Mouse (Mus musculus) MEL (cell line): ENCODE measurements at regions not wholly inside any gene's neighbourhood (a gene's known extent, or its start where the extent isn't known, plus 50 kb on each side); places are given as distances from the start of the nearest gene placed in this dataset.

Experiments used
- CHD1 ChIP-seq: IDR thresholded peaks from 2 replicates; pipeline ENCODE4 v1.6.1; 2012; ENCODE audit warnings: low read depth, mild to moderate bottlenecking, inconsistent platforms, low read length, improper control_type of control experiment
- CTCF ChIP-seq, 3 experiments: IDR thresholded peaks in 2 of 3; conservative IDR thresholded peaks in 1 of 3; 2 replicates each; pipeline ENCODE4 v1.5.1; 2011 to 2012; ENCODE audit warnings: low read length in 3 of 3, low read depth in 2 of 3, mild to moderate bottlenecking in 2 of 3, improper control_type of control experiment in 1 of 3, inconsistent platforms in 1 of 3, mixed read lengths in 1 of 3, moderate library complexity in 1 of 3; ENCODE audit not compliant: control insufficient read depth in 1 of 3, insufficient read depth in 1 of 3, poor library complexity in 1 of 3, severe bottlenecking in 1 of 3
- E2F4 ChIP-seq: IDR thresholded peaks from 2 replicates; pipeline ENCODE4 v1.6.1; 2011; ENCODE audit warnings: low read depth, low read length, improper control_type of control experiment, borderline replicate concordance
- ELF1 ChIP-seq: IDR thresholded peaks from 2 replicates; pipeline ENCODE4 v1.6.1; 2014; ENCODE audit warnings: low read depth, mild to moderate bottlenecking, inconsistent platforms, low read length, improper control_type of control experiment, moderate library complexity
- EP300 ChIP-seq, 2 experiments: IDR thresholded peaks; 2 replicates each; pipeline ENCODE4 v1.6.1; 2011; ENCODE audit warnings: improper control_type of control experiment in 2 of 2, low read length in 2 of 2, low read depth in 1 of 2, mild to moderate bottlenecking in 1 of 2
- ETS1 ChIP-seq: IDR thresholded peaks from 2 replicates; pipeline ENCODE4 v1.6.1; 2012; ENCODE audit warnings: low read depth, mild to moderate bottlenecking, inconsistent platforms, low read length, improper control_type of control experiment, moderate library complexity
- POLR2A ChIP-seq, 2 experiments: IDR thresholded peaks; 2 replicates each; pipeline ENCODE4 v1.6.1; 2011 to 2012; ENCODE audit warnings: low read length in 2 of 2, mild to moderate bottlenecking in 2 of 2, control low read depth in 1 of 2, improper control_type of control experiment in 1 of 2, low read depth in 1 of 2, moderate library complexity in 1 of 2; ENCODE audit not compliant: control insufficient read depth in 1 of 2, insufficient read depth in 1 of 2, poor library complexity in 1 of 2
- SIN3A ChIP-seq: IDR thresholded peaks from 2 replicates; pipeline ENCODE4 v1.6.1; 2012; ENCODE audit warnings: low read length, improper control_type of control experiment, inconsistent platforms
- UBTF ChIP-seq: IDR thresholded peaks from 2 replicates; pipeline ENCODE4 v1.6.1; 2012; ENCODE audit warnings: low read depth, mild to moderate bottlenecking, inconsistent platforms, low read length, improper control_type of control experiment, moderate library complexity, borderline replicate concordance; ENCODE audit not compliant: insufficient read depth
- ZMIZ1 ChIP-seq: IDR thresholded peaks from 2 replicates; pipeline ENCODE4 v1.6.1; 2012; ENCODE audit warnings: low read depth, mild to moderate bottlenecking, inconsistent platforms, low read length, improper control_type of control experiment, moderate library complexity
- ZNF384 ChIP-seq: IDR thresholded peaks from 2 replicates; pipeline ENCODE4 v1.6.1; 2012; ENCODE audit warnings: low read depth, mild to moderate bottlenecking, inconsistent platforms, low read length, improper control_type of control experiment

- no peak for TF ChIP-seq ELF1
- TF ChIP-seq ETS1, result no peak
- TF ChIP-seq UBTF, result no peak
- no peak for TF ChIP-seq CTCF (IDR thresholded peaks at IDR 0.05 in 2 of 3, conservative IDR thresholded peaks at IDR 0.05 in 1 of 3; ENCODE audit: control insufficient read depth in 1 of 3, insufficient read depth in 1 of 3, low read depth in 2 of 3, low read length in 3 of 3, poor library complexity in 1 of 3, severe bottlenecking in 1 of 3)
- TF ChIP-seq E2F4, result no peak
- TF ChIP-seq EP300 (IDR thresholded peaks at IDR 0.05; ENCODE audit: low read depth in 1 of 2, low read length in 2 of 2), result no peak
- no peak for TF ChIP-seq SIN3A
- TF ChIP-seq POLR2A (IDR thresholded peaks at IDR 0.05; ENCODE audit: control insufficient read depth in 1 of 2, insufficient read depth in 1 of 2, low read depth in 1 of 2, low read length in 2 of 2, poor library complexity in 1 of 2), result no peak
- no peak for TF ChIP-seq ZMIZ1
- no peak for TF ChIP-seq CHD1
- no peak for TF ChIP-seq ZNF384
Observed at GRCm38 (mm10) chr1:194521216-194521615, 96.8 kb upstream of the Plxna2 start.
